Mouse (Mus musculus) ovary, postnatal 14 days (tissue): Measurements from ENCODE around the gene Tspan14.

Experiments used
- DNase-seq: peaks from one replicate; pipeline ENCODE4 v3.0.0; 2022; ENCODE audit warnings: low spot score

Tspan14 gene

GRCm38 (mm10) chr14:40952301-40952700 lies 14.3 kb downstream of the Tspan14 start:
- no peak for DNase-seq

- no peak for DNase-seq
Measured at GRCm38 (mm10) chr14:40949730-40950614, 16.6 kb downstream of the Tspan14 start.

GRCm38 (mm10) chr14:40949047-40949446 lies 17.6 kb downstream of the Tspan14 start:
- no peak for DNase-seq

GRCm38 (mm10) chr14:40948522-40948921 lies 18.1 kb downstream of the Tspan14 start:
- DNase-seq: no peak

- no peak for DNase-seq
Measured at GRCm38 (mm10) chr14:40947431-40948394, 18.9 kb downstream of the Tspan14 start.

- DNase-seq: no peak
Measured at GRCm38 (mm10) chr14:40943802-40944201, 22.8 kb downstream of the Tspan14 start.

- DNase-seq: no peak
Measured at GRCm38 (mm10) chr14:40942429-40942828, 24.2 kb downstream of the Tspan14 start.

GRCm38 (mm10) chr14:40938380-40938987 lies 28.1 kb downstream of the Tspan14 start:
- DNase-seq: no peak

- DNase-seq: no peak
Measured at GRCm38 (mm10) chr14:40937052-40937451, 29.6 kb downstream of the Tspan14 start.

- no peak for DNase-seq
Measured at GRCm38 (mm10) chr14:40935481-40935880, 31.1 kb downstream of the Tspan14 start.

- DNase-seq: no peak
Measured at GRCm38 (mm10) chr14:40935054-40935453, 31.6 kb downstream of the Tspan14 start.

GRCm38 (mm10) chr14:40933328-40933727 lies 33.3 kb downstream of the Tspan14 start:
- no peak for DNase-seq

GRCm38 (mm10) chr14:40932225-40932624 lies 34.4 kb downstream of the Tspan14 start:
- DNase-seq: no peak

- DNase-seq: no peak
Measured at GRCm38 (mm10) chr14:40931115-40931829, 35.3 kb downstream of the Tspan14 start.

- DNase-seq: no peak
Measured at GRCm38 (mm10) chr14:40929943-40930342, 36.7 kb downstream of the Tspan14 start.

GRCm38 (mm10) chr14:40928897-40929296 lies 37.7 kb downstream of the Tspan14 start:
- DNase-seq: no peak

- no peak for DNase-seq
Measured at GRCm38 (mm10) chr14:40927041-40927440, 39.6 kb downstream of the Tspan14 start.

- no peak for DNase-seq
Measured at GRCm38 (mm10) chr14:40924378-40925113, 42.1 kb downstream of the Tspan14 start.

- DNase-seq: no peak
Measured at GRCm38 (mm10) chr14:40921241-40921640, 45.4 kb downstream of the Tspan14 start.

- no peak for DNase-seq
Measured at GRCm38 (mm10) chr14:40919521-40919920, 47.1 kb downstream of the Tspan14 start.

- no peak for DNase-seq
Measured at GRCm38 (mm10) chr14:40918477-40918876, 48.1 kb downstream of the Tspan14 start.
